Mouse (Mus musculus) sigmoid colon, adult 10 weeks (tissue): ENCODE data around the gene Esp38. TPM values are rescaled to one million over a fixed set of nuclear protein-coding genes. Genes with fewer than 3 reads are reported as not detected.

ENCODE experiments used
- polyA plus RNA-seq: library from polyadenylated mRNA; stranded (reverse); fragments of 350-450 nt; fragmentation: Illumina TruSeq; extraction: RNeasy Lipid Tissue Mini Kit (QIAGEN cat#74804); gene quantifications from one replicate; pipeline ENCODE4 v1.2.3, GENCODE M21; 2014; ENCODE audit warnings: low read depth, low replicate concordance

Gene Esp38
- polyA plus RNA-seq = not detected

GRCm38 (mm10) chr17:39950220-39950619 is at the start of gene Esp38:
TSS of gene Esp38 (plus strand) at chr17:39950520.

Other genes with a start within 250 kb of the Esp38 start
- gene AC192777.2, start 144.9 kb downstream of the Esp38 start, polyA plus RNA-seq = not detected